17 mouse cellular contexts compared by ENCODE assay signal in genomic region chr1:72468466-72469003, GRCm38 (mm10).
DNase-seq lines count a peak whose midpoint lies in the region; ATAC-seq and TF ChIP-seq lines count a peak whose summit lies in the region.
"Had no signal": no experiment of that assay in that cellular context is flagged by ENCODE, and none has a peak within 500 bp of the region (broad histone marks: within the 10 kb centered on the region; RNA-seq: fewer than 3 reads in every experiment).

No protein-coding gene starts in this region.

- H3K36me3 ChIP-seq in hindbrain, embryonic 13.5 days, result no peaks in the 10 kb centered on the region
- no peaks in the 10 kb centered on the region for H3K36me3 ChIP-seq in hindbrain, embryonic 10.5 days
- H3K36me3 ChIP-seq: embryonic facial prominence, embryonic 12.5 days; heart, embryonic 12.5 days; midbrain, embryonic 13.5 days had no signal

- H3K27ac ChIP-seq in hindbrain, embryonic 13.5 days, result peak overlapping the region; percentile 35; the same call in 1 of the 2 replicates
- no peak overlapping the region for H3K27ac ChIP-seq in hindbrain, embryonic 10.5 days
- H3K27ac ChIP-seq: embryonic facial prominence, embryonic 12.5 days; left cerebral cortex, adult 2 months; midbrain, embryonic 13.5 days; stomach, postnatal 0 days had no signal

- no peak for TF ChIP-seq CTCF in brain, embryonic 14.5 days (IDR thresholded peaks at IDR 0.05; ENCODE audit: borderline replicate concordance, extremely low read depth, insufficient read depth, insufficient read length)

- no peaks in the 10 kb centered on the region for H3K27me3 ChIP-seq in hindbrain, embryonic 13.5 days
- no peaks in the 10 kb centered on the region for H3K27me3 ChIP-seq in hindbrain, embryonic 10.5 days (ENCODE audit: insufficient read depth, poor library complexity, severe bottlenecking)
- H3K27me3 ChIP-seq: embryonic facial prominence, embryonic 12.5 days; midbrain, embryonic 13.5 days had no signal

- no peaks in the 10 kb centered on the region for H3K9me3 ChIP-seq in hindbrain, embryonic 13.5 days
- no peaks in the 10 kb centered on the region for H3K9me3 ChIP-seq in hindbrain, embryonic 10.5 days
- H3K9me3 ChIP-seq: midbrain, embryonic 13.5 days had no signal

- no peak overlapping the region for H3K4me3 ChIP-seq in hindbrain, embryonic 13.5 days
- H3K4me3 ChIP-seq in hindbrain, embryonic 10.5 days, result no peak overlapping the region
- H3K4me3 ChIP-seq: embryonic facial prominence, embryonic 12.5 days; heart, embryonic 12.5 days; left cerebral cortex, adult 2 months; midbrain, embryonic 13.5 days had no signal

- H3K4me2 ChIP-seq in hindbrain, embryonic 13.5 days, result no peak overlapping the region
- H3K4me2 ChIP-seq: embryonic facial prominence, embryonic 12.5 days; heart, embryonic 12.5 days; lung, embryonic 14.5 days; midbrain, embryonic 13.5 days had no signal

- peaks cover 6% of the 10 kb centered on the region; the same call in 1 of the 2 replicates for H3K4me1 ChIP-seq in hindbrain, embryonic 13.5 days (replicated peaks)
- H3K4me1 ChIP-seq in hindbrain, embryonic 10.5 days (replicated peaks), result no peaks in the 10 kb centered on the region
- H3K4me1 ChIP-seq: embryonic facial prominence, embryonic 12.5 days; heart, embryonic 12.5 days had no signal

- TF ChIP-seq POLR2A in brain, embryonic 14.5 days (IDR thresholded peaks at IDR 0.05; ENCODE audit: borderline replicate concordance, extremely low read depth, insufficient read depth, insufficient read length, poor library complexity, severe bottlenecking), result no peak

- DNase-seq in hindbrain, embryonic 10.5 days (ENCODE audit: low spot score), result no peak
- DNase-seq in brain, embryonic 14.5 days (ENCODE audit: low read depth), result peak; percentile 29
- peak; percentile 54 to 60 for DNase-seq in cerebellum, postnatal 25 days
- peak; percentile 9 for DNase-seq in lung, postnatal 14 days
- DNase-seq in kidney, adult 11 months, result no peak
- DNase-seq: B cell, adult 2 months; gastrocnemius, postnatal 36 days; lung, embryonic 14.5 days; right cerebral cortex, postnatal 14 days; thymus, postnatal 4 days had no signal

- ATAC-seq in hindbrain, embryonic 13.5 days (ENCODE audit: low FRiP score), result no peak
- ATAC-seq in activated CD4-positive, CD25-positive, alpha-beta regulatory T cell, adult 4 months, result no peak
- ATAC-seq: midbrain, embryonic 13.5 days had no signal

- 56% methylated on average over 5 of the region's 5 CpGs for WGBS in hindbrain, embryonic 13.5 days
- WGBS in hindbrain, embryonic 10.5 days, result 66% methylated on average over 5 of the region's 5 CpGs

- no peak overlapping the region for H3K9ac ChIP-seq in hindbrain, embryonic 13.5 days
- H3K9ac ChIP-seq: embryonic facial prominence, embryonic 12.5 days; heart, embryonic 12.5 days; lung, embryonic 14.5 days; midbrain, embryonic 13.5 days had no signal

Comparison
In these comparisons a context has a peak if more than half of its experiments do, and no peak if none do; other contexts are left out.
1. DNase-seq: peak in brain, embryonic 14.5 days (single experiment), cerebellum, postnatal 25 days (2 of 2) and lung, postnatal 14 days (single experiment); none in hindbrain, embryonic 10.5 days (single experiment) and kidney, adult 11 months (single experiment).